Mouse (Mus musculus) T-helper 2 cell (primary cell): ENCODE results near the gene Gdpd4.

Experiments used
- in situ Hi-C: fragments of 300-600 bp; cut with MboI, MseI; formaldehyde crosslinking; loops from one replicate; pipeline ENCODE4 v1.15.1; 2025; ENCODE audit warnings: high pct_unique_total_duplicates

The Gdpd4 gene

GRCm38 (mm10) chr7:98084541-98085293, 165.0 kb downstream of the Gdpd4 start:
- in situ Hi-C loops: no loop called here

- in situ Hi-C loops: no loop called here
Observed at GRCm38 (mm10) chr7:98085314-98085713, 165.6 kb downstream of the Gdpd4 start.

- in situ Hi-C loops: no loop called here
Observed at GRCm38 (mm10) chr7:98086346-98086745, 166.6 kb downstream of the Gdpd4 start.

- in situ Hi-C loops: no loop called here
Observed at GRCm38 (mm10) chr7:98095852-98096251, 176.1 kb downstream of the Gdpd4 start.

GRCm38 (mm10) chr7:98097557-98097956, 177.8 kb downstream of the Gdpd4 start:
- in situ Hi-C loops: no loop called here
